Mouse (Mus musculus) cerebellum, adult 18-20 months (tissue): ENCODE data around the gene Rtel1.

Source experiments
- DNase-seq, 2 experiments: peaks; one replicate each; pipeline ENCODE4 v3.0.0; 2021

The Rtel1 gene

DNA sequence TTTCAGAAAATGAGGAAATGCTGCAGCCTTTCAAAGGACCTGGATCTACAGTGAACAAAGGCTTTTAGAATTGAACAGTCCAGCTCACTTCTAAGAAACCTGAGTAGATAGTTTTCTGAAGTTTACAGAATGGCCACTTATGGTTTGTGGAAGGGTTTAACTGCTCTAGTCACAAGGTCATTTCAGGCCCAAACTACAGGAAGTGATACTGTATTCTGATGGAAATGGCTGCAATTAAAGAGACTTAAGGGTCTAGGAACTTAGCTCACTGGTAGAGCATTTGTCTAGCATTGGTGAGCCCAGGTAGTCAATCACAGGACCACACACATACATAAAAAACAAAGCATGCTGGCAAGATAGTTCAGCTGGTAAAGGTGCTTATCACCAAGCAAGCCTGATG, 13.0 kb downstream of the Rtel1 start:
- no peak for DNase-seq

DNA sequence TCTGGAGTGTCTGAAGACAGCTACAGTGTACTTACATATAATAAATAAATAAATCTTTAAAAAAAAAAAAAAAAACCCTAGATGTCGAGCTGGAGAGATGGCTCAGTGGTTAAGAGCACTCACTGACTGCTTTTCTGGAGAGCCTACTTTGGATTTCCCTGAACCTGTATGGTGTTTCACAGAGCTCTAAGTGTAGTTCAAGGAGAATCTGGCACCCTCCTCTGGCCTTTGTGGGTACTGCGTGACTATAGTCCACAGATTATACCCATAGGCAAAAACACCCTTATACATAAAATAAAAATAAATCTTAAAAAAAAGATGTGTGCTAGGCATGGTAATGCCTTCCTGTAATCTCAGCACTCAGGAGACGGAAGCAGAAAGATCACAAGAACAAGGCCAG, 14.5 kb downstream of the Rtel1 start:
- peak; percentile 75 to 80 for DNase-seq

DNA sequence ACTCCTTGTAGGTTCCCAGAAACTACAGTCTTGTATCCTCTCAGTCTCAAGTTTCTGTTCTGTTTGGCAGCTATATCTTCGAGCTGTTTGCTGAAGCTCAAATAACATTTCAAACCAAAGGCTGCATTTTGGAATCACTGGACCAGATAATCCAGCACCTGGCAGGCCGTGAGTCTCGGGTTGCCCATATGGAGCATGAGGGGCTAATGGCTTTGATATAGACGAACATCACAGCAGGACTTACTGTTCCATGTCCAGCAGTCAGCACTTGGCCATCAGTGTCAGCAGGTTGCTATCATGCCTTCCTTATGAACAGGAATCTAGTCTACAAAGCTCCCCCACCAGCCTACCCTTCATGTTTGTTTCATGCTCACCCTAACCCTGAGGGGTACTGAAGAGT, 20.9 kb downstream of the Rtel1 start:
- peak; percentile 45 to 55 for DNase-seq

DNA sequence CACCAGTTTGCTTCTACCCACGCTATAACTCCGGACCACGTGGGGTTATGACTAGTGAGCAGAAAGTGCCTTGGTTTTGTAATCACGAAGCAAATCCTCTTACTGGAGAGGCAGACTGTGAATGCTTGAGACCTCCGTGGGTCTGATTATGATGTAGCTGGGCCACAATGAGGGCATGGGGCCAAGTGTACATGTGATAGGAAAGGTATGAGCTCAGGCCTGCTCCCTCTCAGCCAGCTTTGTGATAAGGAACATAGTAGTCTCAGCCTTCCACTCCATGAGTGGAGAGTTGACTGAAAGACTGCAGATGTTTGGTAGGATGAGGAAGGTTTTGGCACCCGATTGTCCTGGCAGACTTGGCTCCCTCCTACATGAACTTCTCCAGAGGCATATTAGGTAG, 23.2 kb downstream of the Rtel1 start:
- DNase-seq, result no peak

DNA sequence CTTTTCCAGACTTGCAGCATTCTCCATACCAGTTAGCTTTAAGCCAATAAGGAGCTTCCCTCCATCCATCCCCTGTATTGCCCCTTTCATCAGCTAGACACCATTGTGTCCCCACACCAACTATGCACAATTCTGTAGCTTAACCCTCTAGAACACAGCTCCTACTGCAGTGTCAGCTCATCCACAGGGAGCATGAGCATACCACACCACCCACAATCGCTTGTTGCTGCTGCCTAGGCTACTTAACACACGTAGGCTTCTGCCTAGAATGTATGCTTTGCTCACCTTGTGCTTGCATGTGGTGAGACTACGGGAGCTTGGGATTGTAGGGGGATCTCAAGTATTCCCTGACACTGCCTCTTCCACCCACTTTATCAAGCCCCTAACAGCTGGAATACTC, 37.2 kb downstream of the Rtel1 start:
- no peak for DNase-seq

DNA sequence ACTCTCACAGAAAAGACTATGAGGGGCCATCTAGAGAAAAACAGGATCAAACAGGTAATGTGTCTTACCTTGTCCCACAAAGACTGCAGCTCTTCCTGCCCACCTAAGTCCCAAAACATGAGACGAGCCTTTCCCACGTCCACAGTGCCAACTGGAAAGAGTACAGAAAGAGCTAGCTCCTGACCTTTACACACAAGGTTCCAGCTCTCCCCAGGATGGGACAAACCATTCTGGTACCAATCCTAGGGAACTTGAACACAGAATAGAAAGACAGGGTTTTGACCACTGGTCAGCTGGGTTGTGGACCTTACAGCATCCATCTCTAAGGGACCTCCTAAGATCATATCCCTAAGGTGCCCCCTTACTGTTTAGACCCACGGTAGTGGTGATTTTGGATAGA, 44.4 kb downstream of the Rtel1 start:
- no peak for DNase-seq

DNA sequence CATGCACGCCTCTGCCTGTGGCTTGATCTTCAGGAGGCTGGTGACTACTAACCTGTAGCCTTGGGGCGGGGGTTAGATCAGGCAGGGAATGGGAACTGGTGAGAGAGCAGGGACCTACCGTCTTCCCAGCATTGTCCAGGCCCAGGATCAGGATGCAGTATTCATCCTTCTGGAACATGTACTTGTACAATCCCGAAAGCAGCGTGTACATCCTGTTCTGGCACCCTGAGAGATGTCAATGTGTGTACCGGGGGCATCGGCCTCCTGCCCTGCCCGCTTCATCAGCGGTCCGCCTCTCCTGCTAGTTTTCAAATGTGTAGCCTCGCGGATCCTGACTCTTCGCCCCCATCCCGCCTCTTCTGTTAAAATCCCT, 44.9 kb downstream of the Rtel1 start:
- DNase-seq, result no peak

DNA sequence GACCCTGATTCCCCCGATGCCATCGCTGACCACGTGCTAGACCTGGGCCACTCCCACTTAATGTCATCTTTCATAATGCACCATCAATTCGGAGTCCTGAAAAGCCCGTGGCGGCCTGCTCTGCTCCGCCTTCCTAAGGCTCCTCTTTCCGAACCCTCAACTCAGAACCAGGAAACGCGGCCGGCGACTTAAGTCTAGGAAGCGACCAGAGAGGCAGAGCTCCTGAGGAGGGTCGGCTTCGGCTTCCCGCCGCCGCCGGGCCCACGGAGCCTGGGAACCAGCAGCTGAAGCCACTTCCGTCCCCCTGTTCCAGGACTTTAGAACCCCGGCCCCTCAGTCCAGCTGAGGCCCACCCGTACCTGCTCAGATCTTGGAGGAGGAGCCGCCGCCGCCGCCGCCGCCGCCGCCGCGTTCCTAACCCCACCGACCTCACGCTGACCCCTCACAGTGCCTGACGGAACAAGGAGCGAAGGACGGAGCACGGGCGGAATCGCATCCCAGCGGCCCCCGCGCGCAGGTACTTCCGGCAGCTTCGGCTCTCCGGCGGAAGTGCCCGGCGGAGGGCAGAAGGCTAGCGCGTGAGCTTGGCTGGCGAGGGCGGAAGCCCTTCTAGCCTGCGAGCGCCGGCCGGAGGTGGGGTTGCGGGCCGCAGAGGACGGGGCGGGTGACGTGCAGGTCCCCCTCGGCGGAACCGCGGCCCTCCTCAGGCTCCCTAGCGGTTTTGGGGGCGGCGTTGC, 45.5 kb downstream of the Rtel1 start, which contains the start of the genes Zgpat and Arfrp1:
Gene Zgpat, plus strand, starts transcription at position 69 of the 737 bp plus-strand sequence.
Gene Arfrp1, minus strand, starts transcription at position 545 of the 737 bp plus-strand sequence.
- DNase-seq, result peak; percentile 92 to 94

DNA sequence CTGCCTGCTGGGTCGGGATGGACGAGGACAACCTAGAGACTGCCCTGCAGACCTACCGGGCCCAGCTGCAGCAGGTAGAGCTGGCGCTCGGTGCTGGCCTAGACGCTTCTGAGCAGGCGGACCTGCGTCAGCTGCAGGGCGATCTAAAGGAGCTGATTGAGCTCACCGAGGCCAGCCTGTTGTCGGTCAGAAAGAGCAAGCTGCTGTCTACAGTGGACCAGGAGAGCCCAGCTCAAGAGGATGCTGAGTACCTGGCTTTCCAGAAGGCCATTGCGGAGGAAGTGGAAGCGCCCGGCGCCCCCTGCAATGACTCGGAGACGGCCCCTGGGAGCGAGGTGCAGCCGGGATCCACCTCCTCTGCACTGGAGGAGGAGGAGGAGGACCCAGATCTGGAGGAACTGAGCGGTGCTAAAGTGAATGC, 46.1 kb downstream of the Rtel1 start:
- peak in 1 of 2 experiments; percentile 26 for DNase-seq

DNA sequence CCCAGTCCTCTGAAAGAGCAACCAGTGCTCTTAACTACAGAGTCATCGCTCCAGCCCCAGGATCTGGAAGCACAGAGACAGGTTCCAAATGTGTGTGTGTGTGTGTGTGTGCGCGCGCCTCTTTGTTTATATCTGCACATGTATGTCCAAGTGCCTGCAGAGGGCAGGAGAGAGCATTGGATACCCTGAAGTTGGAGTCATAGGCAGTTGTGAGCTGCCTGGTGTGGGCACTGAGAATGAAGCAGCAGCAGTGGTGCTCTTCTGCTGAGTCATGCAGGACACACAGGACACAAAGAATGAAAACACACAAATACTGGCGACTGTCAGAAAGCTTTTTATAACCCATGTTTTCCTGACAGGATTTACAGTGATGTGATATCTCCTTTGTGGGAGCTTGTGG, 50.5 kb downstream of the Rtel1 start:
- no peak for DNase-seq

DNA sequence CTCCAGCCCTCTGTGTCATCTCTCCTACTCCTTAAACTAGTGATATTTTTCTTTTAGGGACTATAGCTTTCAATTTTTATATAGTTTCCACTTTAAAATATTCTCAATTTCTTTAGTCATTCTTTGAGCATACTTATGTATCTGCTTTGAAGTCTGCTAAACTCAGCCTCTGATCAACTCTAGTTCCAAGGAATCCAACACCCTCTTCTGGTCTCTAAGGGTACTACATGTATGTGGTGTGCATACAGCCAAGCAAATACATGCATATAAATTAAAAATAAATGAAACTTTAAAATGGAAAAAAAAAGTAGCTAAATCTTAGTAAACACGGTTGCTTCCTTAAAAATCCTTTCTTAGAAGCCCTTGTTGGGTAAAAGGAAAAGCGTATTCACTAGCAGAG, 56.2 kb downstream of the Rtel1 start:
- no peak for DNase-seq

DNA sequence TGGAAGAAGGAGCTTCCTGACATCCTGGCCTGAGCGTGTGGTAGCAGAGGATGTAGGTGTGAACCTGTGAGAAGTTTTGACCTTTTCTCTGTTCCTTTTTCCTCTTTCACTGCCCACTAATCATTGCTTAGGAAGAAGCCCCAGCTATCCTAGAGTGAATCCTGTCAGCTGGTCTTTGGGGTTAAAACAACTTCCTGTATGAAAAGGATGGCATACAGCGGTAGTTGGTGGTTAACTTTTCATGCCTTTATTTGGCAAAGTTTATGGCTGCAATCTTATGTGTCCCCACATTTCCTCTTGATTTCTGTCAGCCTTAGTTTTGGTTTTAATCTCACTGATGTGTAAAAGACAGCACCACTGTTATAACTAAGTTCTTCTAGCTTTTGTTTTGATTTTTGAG, 57.7 kb downstream of the Rtel1 start:
- no peak for DNase-seq

DNA sequence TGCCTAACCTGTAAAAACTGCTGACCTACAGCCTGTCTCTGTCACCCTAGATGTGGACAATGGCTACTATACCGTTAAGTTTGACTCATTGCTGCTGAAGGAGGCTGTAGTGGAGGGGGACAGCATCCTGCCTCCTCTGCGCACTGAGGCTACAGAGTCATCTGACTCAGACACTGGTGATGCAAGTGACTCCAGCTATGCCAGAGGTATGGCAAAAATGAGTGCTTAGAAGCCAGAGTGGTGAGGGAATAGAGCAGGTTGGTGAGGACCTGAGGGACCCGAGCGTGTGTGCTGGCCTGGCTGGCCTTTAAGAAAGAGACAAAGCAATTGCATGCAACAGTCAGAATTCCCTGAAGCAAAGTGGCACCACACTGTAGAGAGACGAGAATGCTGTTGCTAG, 59.2 kb downstream of the Rtel1 start:
- no peak for DNase-seq

DNA sequence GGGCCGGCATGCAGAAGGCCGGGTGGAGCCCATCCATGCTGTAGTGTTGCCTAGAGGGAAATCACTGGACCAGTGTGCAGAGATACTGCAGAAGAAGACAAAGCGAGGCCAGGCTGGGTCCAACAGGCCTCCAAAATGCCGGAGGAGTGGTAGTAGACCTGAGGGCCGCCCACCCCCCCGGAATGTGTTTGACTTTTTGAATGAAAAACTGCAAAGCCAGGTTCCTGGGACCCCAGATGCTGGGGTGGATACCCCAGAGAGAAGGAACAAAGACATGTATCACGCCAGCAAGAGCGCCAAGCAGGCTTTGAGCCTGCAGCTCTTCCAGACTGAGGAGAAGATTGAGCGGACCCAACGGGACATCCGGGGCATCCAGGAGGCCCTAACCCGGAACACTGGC, 60.2 kb downstream of the Rtel1 start, which contains the start of gene Lime1:
Gene Lime1, plus strand, starts transcription at position 301 of the 400 bp plus-strand sequence.
- no peak for DNase-seq

DNA sequence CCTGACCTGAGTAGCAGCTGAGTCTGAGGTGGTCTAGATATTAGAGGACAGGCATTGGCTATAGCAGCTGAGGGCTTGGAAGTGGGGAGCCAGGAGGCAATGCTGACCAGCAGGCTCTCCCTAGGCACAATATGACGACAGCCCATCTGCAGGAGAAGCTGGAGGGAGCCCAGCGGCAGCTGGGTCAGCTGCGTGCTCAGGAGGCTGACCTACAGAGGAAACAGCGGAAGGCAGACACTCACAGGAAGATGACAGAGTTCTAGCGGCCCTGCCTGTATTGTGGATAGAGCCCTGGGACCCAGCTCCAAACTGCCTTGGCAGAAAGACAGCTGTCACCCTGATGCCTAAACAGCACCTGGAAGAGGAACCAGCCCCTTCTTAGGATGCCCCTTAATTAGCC, 60.7 kb downstream of the Rtel1 start:
- DNase-seq, result no peak

DNA sequence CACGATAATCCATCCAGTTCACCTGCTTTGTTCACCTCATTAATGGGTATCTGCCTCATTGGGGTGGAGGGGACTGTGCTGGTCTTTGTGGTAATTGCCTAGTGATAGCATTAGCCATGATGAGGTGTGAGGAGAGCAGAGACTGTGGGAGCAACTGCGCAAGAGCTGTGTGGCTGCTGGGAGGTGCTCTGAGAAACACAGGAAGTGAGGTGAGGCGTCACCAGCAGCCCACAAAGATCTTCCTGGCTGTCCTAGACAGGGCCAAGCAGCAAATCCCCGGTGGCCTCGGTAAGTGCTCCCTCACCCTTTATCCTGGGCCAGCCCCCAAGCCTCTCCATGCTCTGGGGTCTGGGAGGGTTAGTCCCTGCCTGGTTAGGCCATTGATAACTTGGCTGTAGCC, 61.6 kb downstream of the Rtel1 start:
- no peak for DNase-seq

DNA sequence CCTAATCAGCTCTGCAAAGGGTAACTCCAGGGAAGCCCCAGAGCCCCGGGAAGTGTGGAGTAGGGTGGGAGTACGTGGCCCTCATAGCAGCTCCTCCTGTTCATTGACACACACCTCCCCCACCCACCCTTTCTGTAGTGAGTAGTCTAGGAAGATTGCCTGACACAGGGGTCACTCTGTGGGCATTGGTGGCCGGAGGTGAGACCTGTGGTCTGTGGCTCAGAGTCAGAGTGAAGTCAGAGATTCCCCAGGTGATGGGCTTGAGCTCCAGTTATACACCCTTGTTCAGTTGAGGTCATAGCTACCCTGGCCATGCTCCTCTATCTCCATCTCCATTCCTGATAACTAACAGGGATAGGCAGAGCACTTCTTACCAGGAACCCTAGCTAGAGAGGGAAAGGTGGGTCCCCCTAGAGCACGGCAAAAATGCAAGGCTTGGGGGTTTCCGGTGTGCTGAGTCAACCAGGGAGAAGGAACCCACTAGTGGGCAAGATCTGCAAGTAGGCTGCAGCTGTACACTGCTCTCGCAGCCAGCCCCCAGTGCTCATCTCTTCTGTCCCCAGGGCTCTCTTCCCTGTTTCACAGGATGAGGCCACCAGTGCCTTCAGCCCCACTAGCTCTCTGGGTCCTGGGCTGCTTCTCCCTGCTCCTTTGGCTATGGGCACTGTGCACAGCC, 62.2 kb downstream of the Rtel1 start:
- no peak for DNase-seq

DNA sequence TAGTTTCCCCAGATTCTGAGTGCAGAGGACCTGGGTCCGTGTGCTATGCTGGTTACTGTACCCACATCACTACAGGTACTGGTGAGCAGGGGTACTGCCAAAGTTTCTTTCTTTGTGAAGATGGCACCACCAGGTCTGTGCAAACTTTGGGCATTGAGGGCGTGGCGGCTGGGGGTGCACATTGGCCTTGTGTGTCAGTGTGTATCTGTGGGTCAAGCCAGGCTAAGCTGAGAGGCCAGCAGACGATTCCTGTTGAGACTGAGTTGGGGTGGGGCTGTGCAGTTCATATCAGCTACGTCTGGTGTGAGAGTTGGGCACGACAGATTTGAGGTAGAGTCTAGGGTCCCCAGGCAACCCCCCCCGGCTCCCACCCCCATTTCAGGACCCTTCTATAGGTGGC, 64.9 kb downstream of the Rtel1 start:
- no peak for DNase-seq

DNA sequence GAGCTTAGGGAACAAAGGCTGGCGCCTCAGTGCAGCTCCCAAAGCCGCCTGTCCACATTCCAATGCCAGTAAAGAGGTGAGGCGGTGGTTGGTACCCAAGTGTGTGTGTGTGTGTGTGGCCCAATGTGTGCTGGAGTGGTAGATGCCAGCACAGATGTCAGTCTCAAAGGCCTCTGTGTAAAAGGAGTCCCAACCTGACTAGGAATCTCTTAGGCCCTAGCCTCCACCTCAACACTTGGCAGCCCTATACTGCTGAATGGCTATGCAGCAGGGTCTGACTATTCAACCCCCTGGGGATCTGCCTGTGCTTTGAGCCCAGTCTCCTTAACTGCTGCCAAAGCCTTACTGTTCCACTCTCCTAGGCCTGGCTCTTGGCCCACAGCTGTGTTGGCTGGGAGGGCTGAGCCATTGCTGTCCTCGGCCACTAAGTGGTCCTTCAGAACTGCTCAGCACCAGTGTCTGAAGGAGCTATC, 65.4 kb downstream of the Rtel1 start:
- DNase-seq, result peak in 1 of 2 experiments; percentile 40

DNA sequence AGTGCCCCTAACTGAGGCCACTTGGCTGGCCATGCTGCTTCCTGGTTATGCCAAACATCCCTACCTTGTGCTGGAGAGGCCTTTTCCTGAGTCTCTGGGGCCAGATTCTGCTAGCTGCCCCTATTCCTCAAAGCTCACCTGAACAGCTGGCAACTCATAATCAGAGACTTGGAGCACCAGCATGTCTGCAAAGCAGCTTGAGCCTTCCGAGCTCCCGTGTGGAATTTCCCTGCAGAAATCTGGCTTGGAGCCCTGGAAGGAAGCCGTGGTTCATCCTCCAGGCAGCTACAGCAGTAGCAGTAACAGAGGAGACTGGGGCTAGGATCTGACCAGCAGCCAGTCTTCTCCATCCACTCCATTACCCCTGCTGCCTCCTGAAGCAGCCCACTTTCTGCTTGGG, 66.3 kb downstream of the Rtel1 start:
- peak; percentile 84 to 88 for DNase-seq

DNA sequence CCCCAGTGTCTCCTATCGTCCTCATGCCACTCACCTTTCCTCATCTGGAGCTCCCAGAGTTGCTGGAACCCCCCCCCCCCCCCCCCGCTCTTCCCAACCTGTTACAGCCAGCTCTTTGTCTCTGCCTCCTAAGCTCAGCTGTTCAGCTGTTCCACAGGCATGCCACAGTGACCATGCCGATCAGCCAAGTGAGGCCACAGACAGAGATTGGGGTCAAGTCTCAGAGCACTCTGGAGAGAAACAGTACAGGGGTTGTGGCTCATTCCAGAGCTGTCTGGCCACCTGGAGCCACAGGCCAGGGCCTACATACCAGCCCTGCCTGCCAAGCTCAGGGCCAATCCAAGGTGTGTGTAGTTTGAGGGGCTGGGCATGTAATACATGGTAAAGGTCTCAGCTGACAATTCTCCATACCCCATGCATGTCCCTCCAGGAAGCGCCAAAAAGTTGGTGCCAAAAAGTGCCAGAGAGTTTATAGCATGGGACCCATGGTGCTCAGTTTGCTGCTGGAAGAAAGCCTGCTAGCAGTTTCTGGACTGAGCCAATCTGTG, 67.2 kb downstream of the Rtel1 start:
- DNase-seq, result no peak

DNA sequence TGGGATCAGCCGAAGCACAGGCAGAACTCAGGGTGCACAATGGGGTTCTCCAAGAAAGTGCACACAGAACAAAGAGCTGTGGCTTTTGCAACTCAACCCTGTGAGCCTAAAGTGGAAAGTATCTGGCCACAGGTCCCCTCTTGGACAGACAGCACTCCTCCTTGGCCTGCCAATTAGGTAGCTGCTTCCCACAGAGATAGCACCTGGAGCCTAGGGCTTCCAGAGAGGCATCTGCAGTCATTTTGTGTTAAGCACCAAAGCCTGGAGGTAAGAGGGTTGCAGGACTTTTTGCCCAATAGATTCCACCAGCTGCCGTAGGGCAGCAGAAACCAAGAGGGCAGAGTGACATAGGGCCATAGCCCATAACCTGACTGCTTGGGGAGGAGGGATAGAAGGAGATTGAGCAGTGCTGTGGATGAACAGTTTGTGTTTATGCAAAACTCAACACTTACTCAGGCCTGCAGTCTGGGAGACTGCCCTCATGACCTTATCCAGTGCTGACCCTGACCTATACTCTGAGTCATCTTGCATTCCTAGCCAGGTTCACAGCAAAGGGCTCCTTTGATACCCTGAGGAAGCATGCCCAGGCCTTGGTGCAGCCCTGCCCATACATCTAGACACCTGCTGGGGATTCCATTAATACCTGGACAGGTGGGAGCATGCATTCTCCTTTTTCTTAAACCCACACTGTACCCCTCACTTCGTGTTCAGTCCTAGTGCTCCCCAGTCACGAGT, 70.8 kb downstream of the Rtel1 start:
- peak; percentile 69 to 78 for DNase-seq

DNA sequence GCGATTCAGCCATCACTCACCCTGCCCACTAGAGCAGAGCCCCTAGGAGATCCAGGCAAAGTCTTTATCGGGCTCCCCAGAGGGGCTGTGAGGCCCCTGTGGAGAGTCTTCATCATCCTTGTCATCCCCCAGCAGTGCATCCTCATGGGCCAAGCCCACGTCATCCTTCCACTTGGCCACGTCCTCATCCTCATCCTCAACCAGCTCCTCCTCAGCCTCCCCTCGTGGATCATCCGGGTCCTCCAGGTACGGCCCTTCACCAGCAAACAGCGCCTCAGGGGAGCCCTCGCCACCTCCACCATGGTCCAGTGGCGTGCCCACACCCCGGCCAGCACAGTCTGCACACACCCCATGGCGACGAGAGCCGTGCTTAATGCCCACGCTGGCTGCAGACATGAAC, 71.5 kb downstream of the Rtel1 start:
- DNase-seq, result no peak
